Mouse (Mus musculus): ENCODE measurements around the gene Esr1.
"Not testable (repeated sequence)": the region's sequence is repeated elsewhere in the genome, so short reads cannot be mapped to it uniquely, and the experiment has no call there.

Esr1 gene

GRCm38 (mm10) chr10:4694336-4694865 lies 83.0 kb downstream of the Esr1 start:
- DNase-seq (ENCODE audit: low spot score in 2 of 2), result no peak

- DNase-seq (ENCODE audit: low spot score in 2 of 2), result peak in 1 of 2 experiments; percentile 14
Measured at GRCm38 (mm10) chr10:4709915-4710314, 98.5 kb downstream of the Esr1 start.

- no peak for DNase-seq (ENCODE audit: low spot score in 2 of 2)
Measured at GRCm38 (mm10) chr10:4711434-4711833, 100.0 kb downstream of the Esr1 start.

- no peak for DNase-seq (ENCODE audit: low spot score in 2 of 2)
Measured at GRCm38 (mm10) chr10:4712061-4712908, 100.9 kb downstream of the Esr1 start.

- DNase-seq (ENCODE audit: low spot score in 2 of 2), result no peak
Measured at GRCm38 (mm10) chr10:4713398-4713797, 102.0 kb downstream of the Esr1 start.

- DNase-seq (ENCODE audit: low spot score in 2 of 2), result no peak
Measured at GRCm38 (mm10) chr10:4724851-4725250, 113.5 kb downstream of the Esr1 start.

- DNase-seq (ENCODE audit: low spot score in 2 of 2), result no peak
Measured at GRCm38 (mm10) chr10:4726141-4726540, 114.7 kb downstream of the Esr1 start.

GRCm38 (mm10) chr10:4732328-4732727 lies 120.9 kb downstream of the Esr1 start:
- no peak for DNase-seq (ENCODE audit: low spot score in 2 of 2)

- no peak for DNase-seq (ENCODE audit: low spot score in 2 of 2)
Measured at GRCm38 (mm10) chr10:4733987-4734386, 122.6 kb downstream of the Esr1 start.

GRCm38 (mm10) chr10:4734942-4735341 lies 123.5 kb downstream of the Esr1 start:
- DNase-seq (ENCODE audit: low spot score in 2 of 2), result no peak

GRCm38 (mm10) chr10:4738311-4738710 lies 126.9 kb downstream of the Esr1 start:
- DNase-seq (ENCODE audit: low spot score in 2 of 2), result no peak

GRCm38 (mm10) chr10:4751091-4751490 lies 139.7 kb downstream of the Esr1 start:
- not testable (repeated sequence) for DNase-seq (ENCODE audit: low spot score in 2 of 2)

- no peak for DNase-seq (ENCODE audit: low spot score in 2 of 2)
Measured at GRCm38 (mm10) chr10:4752977-4753376, 141.6 kb downstream of the Esr1 start.

- DNase-seq (ENCODE audit: low spot score in 2 of 2), result no peak
Measured at GRCm38 (mm10) chr10:4775541-4775940, 164.1 kb downstream of the Esr1 start.

GRCm38 (mm10) chr10:4776007-4776713 lies 164.8 kb downstream of the Esr1 start:
- DNase-seq (ENCODE audit: low spot score in 2 of 2), result no peak

GRCm38 (mm10) chr10:4776714-4777090 lies 165.3 kb downstream of the Esr1 start:
- DNase-seq (ENCODE audit: low spot score in 2 of 2), result no peak

- no peak for DNase-seq (ENCODE audit: low spot score in 2 of 2)
Measured at GRCm38 (mm10) chr10:4777996-4778395, 166.6 kb downstream of the Esr1 start.

- no peak for DNase-seq (ENCODE audit: low spot score in 2 of 2)
Measured at GRCm38 (mm10) chr10:4780926-4781325, 169.5 kb downstream of the Esr1 start.

GRCm38 (mm10) chr10:4787003-4787628 lies 175.7 kb downstream of the Esr1 start:
- DNase-seq (ENCODE audit: low spot score in 2 of 2), result no peak

- DNase-seq (ENCODE audit: low spot score in 2 of 2), result no peak
Measured at GRCm38 (mm10) chr10:4798268-4798808, 186.9 kb downstream of the Esr1 start.

- no peak for DNase-seq (ENCODE audit: low spot score in 2 of 2)
Measured at GRCm38 (mm10) chr10:4824366-4824765, 213.0 kb downstream of the Esr1 start.

GRCm38 (mm10) chr10:4830592-4830991 lies 219.2 kb downstream of the Esr1 start:
- no peak for DNase-seq (ENCODE audit: low spot score in 2 of 2)

Data from left cerebral cortex, adult 9 months (tissue).